Comparison of ENCODE assay signal across 16 mouse cellular contexts in genomic region chr7:118689088-118689487, GRCm38 (mm10). TPM values are rescaled to one million over a fixed set of nuclear protein-coding genes. Genes with fewer than 3 reads are reported as not detected.
DNase-seq lines count a peak whose midpoint lies in the region; ATAC-seq and TF ChIP-seq lines count a peak whose summit lies in the region.
"Had no signal": no experiment of that assay in that cellular context is flagged by ENCODE, and none has a peak within 500 bp of the region (broad histone marks: within the 10 kb centered on the region; RNA-seq: fewer than 3 reads in every experiment).

No protein-coding gene starts in this region.

- peak; percentile 53; the same call in 1 of the 2 replicates for ATAC-seq in embryonic facial prominence, embryonic 14.5 days (ENCODE audit: low read depth)
- ATAC-seq in kidney, embryonic 14.5 days (ENCODE audit: low FRiP score, low TSS enrichment): no peak

- H3K4me2 ChIP-seq in embryonic facial prominence, embryonic 14.5 days (ENCODE audit: low read depth, low read length): no peak overlapping the region
- H3K4me2 ChIP-seq in kidney, embryonic 14.5 days (replicated peaks; ENCODE audit: low read depth, low read length): no peak overlapping the region
- H3K4me2 ChIP-seq: forebrain, embryonic 12.5 days; heart, embryonic 11.5 days; midbrain, embryonic 13.5 days; neural tube, embryonic 12.5 days had no signal

- no peak overlapping the region for H3K9ac ChIP-seq in embryonic facial prominence, embryonic 14.5 days (ENCODE audit: low read depth, low read length)
- no peak overlapping the region for H3K9ac ChIP-seq in kidney, embryonic 14.5 days (ENCODE audit: low read depth, low read length)
- H3K9ac ChIP-seq: forebrain, embryonic 12.5 days; midbrain, embryonic 13.5 days; neural tube, embryonic 12.5 days had no signal

- H3K4me3 ChIP-seq in embryonic facial prominence, embryonic 14.5 days (ENCODE audit: low read depth, low read length): no peak overlapping the region
- no peak overlapping the region for H3K4me3 ChIP-seq in embryonic facial prominence, embryonic 10.5 days
- H3K4me3 ChIP-seq in left cerebral cortex, adult 2 months: no peak overlapping the region
- H3K4me3 ChIP-seq in kidney, embryonic 14.5 days (ENCODE audit: low read length): no peak overlapping the region
- H3K4me3 ChIP-seq: forebrain, embryonic 12.5 days; midbrain, embryonic 13.5 days; neural tube, embryonic 12.5 days had no signal

- no peak overlapping the region for H3K27ac ChIP-seq in embryonic facial prominence, embryonic 14.5 days (replicated peaks; ENCODE audit: low read depth, low read length)
- H3K27ac ChIP-seq in embryonic facial prominence, embryonic 10.5 days (replicated peaks): no peak overlapping the region
- peak overlapping the region; percentile 42; the same call in 1 of the 2 replicates for H3K27ac ChIP-seq in left cerebral cortex, adult 2 months
- no peak overlapping the region for H3K27ac ChIP-seq in kidney, embryonic 14.5 days (ENCODE audit: low read depth, low read length)
- H3K27ac ChIP-seq: forebrain, embryonic 12.5 days; midbrain, embryonic 13.5 days; neural tube, embryonic 12.5 days had no signal

- H3K27me3 ChIP-seq in embryonic facial prominence, embryonic 14.5 days (replicated peaks; ENCODE audit: control insufficient read depth, insufficient read depth, low read length): no peaks in the 10 kb centered on the region
- no peaks in the 10 kb centered on the region for H3K27me3 ChIP-seq in embryonic facial prominence, embryonic 10.5 days (replicated peaks; ENCODE audit: low read depth, poor library complexity, severe bottlenecking)
- H3K27me3 ChIP-seq in kidney, embryonic 14.5 days (ENCODE audit: control insufficient read depth, insufficient read depth, low read length): no peaks in the 10 kb centered on the region
- H3K27me3 ChIP-seq: forebrain, embryonic 12.5 days; midbrain, embryonic 13.5 days; neural tube, embryonic 12.5 days had no signal

- peaks cover 66% of the 10 kb centered on the region for H3K36me3 ChIP-seq in embryonic facial prominence, embryonic 14.5 days (ENCODE audit: control insufficient read depth, insufficient read depth, low read length)
- H3K36me3 ChIP-seq in embryonic facial prominence, embryonic 10.5 days (replicated peaks): peaks cover 71% of the 10 kb centered on the region
- peaks cover 62% of the 10 kb centered on the region for H3K36me3 ChIP-seq in kidney, embryonic 14.5 days (ENCODE audit: control insufficient read depth, insufficient read depth, low read length)

- intact Hi-C loops in left cerebral cortex, adult 2 months (cut with DNase I): loop anchor here (2.0 to 5.0 kb wide), 2 partner anchors 240 to 387 kb away; partner anchors contain the start of gene Syt17

- H3K4me1 ChIP-seq in embryonic facial prominence, embryonic 14.5 days (ENCODE audit: control insufficient read depth, insufficient read depth, low read length): no peaks in the 10 kb centered on the region
- 0 out of 2 replicates have a peak, but pooled peaks cover 5% of the 10 kb centered on the region for H3K4me1 ChIP-seq in embryonic facial prominence, embryonic 10.5 days
- no peaks in the 10 kb centered on the region for H3K4me1 ChIP-seq in kidney, embryonic 14.5 days (ENCODE audit: control insufficient read depth, insufficient read depth, low read length)
- H3K4me1 ChIP-seq: forebrain, embryonic 12.5 days; midbrain, embryonic 13.5 days; neural tube, embryonic 12.5 days had no signal

- DNase-seq in embryonic facial prominence, embryonic 14.5 days (ENCODE audit: low spot score): peak; percentile 46
- no peak for DNase-seq in embryonic facial prominence, embryonic 10.5 days (ENCODE audit: low spot score)
- DNase-seq in left cerebral cortex, adult 2 months (ENCODE audit: extremely low spot score in 1 of 2, low spot score in 2 of 2): no peak
- DNase-seq in left cerebral cortex, adult 9 months (ENCODE audit: low spot score in 2 of 2): no peak
- DNase-seq in cerebellum, postnatal 25 days: peak; percentile 57 to 65
- DNase-seq in kidney, postnatal 36 days: no peak
- DNase-seq: heart, postnatal 10 days; kidney, adult 18-20 months; liver; right cerebral cortex, postnatal 4 days; thymus, adult 2 months had no signal

- no peak for TF ChIP-seq CTCF in left cerebral cortex, adult 2 months (IDR thresholded peaks at IDR 0.05)

- 83% methylated on average over 7 of the region's 7 CpGs for WGBS in embryonic facial prominence, embryonic 14.5 days
- 83% methylated on average over 7 of the region's 7 CpGs for WGBS in embryonic facial prominence, embryonic 10.5 days
- WGBS in kidney, embryonic 14.5 days: 91% methylated on average over 7 of the region's 7 CpGs

- H3K9me3 ChIP-seq in embryonic facial prominence, embryonic 14.5 days (ENCODE audit: control insufficient read depth, low read length): no peaks in the 10 kb centered on the region
- H3K9me3 ChIP-seq in embryonic facial prominence, embryonic 10.5 days: no peaks in the 10 kb centered on the region
- H3K9me3 ChIP-seq in kidney, embryonic 14.5 days (ENCODE audit: control insufficient read depth, low read length): no peaks in the 10 kb centered on the region
- H3K9me3 ChIP-seq: forebrain, embryonic 12.5 days; midbrain, embryonic 13.5 days; neural tube, embryonic 12.5 days had no signal

RNA-seq across cellular contexts. Expression of gene Gde1, which starts 16.5 kb away (rescaled TPM):
- 94.5 and 97.2 TPM in 2 replicates for polyA plus RNA-seq in embryonic facial prominence, embryonic 14.5 days (2014; fragmentation: Nextera tagmentation; extraction: Ambion mirVana)
- polyA plus RNA-seq in embryonic facial prominence, embryonic 10.5 days (2016; fragmentation: Nextera tagmentation; extraction: Ambion mirVana): 65.1 and 68.7 TPM in 2 replicates
- 100 to 1,000 TPM; 236 to 239 TPM for total RNA-seq in left cerebral cortex, adult 2 months (2021)
- 95.2 and 100 TPM in 2 replicates for polyA plus RNA-seq in kidney, embryonic 14.5 days (2014; fragmentation: Nextera tagmentation; extraction: Ambion mirVana)

RNA-seq across cellular contexts. Expression of gene Ccp110, which starts 23.3 kb away (rescaled TPM):
- 11.1 and 12.0 TPM in 2 replicates for polyA plus RNA-seq in embryonic facial prominence, embryonic 14.5 days (2014; fragmentation: Nextera tagmentation; extraction: Ambion mirVana)
- 34.3 and 37.2 TPM in 2 replicates for polyA plus RNA-seq in embryonic facial prominence, embryonic 10.5 days (2016; fragmentation: Nextera tagmentation; extraction: Ambion mirVana)
- total RNA-seq in left cerebral cortex, adult 2 months (2021): 10 to 100 TPM; 47.6 to 47.7 TPM
- 9.4 and 13.5 TPM in 2 replicates for polyA plus RNA-seq in kidney, embryonic 14.5 days (2014; fragmentation: Nextera tagmentation; extraction: Ambion mirVana)

RNA-seq across cellular contexts. Expression of gene Vps35l, which starts 50.9 kb away (rescaled TPM):
- 62.7 and 73.8 TPM in 2 replicates for polyA plus RNA-seq in embryonic facial prominence, embryonic 14.5 days (2014; fragmentation: Nextera tagmentation; extraction: Ambion mirVana)
- polyA plus RNA-seq in embryonic facial prominence, embryonic 10.5 days (2016; fragmentation: Nextera tagmentation; extraction: Ambion mirVana): 69.1 and 70.0 TPM in 2 replicates
- total RNA-seq in left cerebral cortex, adult 2 months (2021): 10 to 100 TPM; 51.8 to 55.5 TPM
- 52.3 and 69.6 TPM in 2 replicates for polyA plus RNA-seq in kidney, embryonic 14.5 days (2014; fragmentation: Nextera tagmentation; extraction: Ambion mirVana)

Comparison
In these comparisons a context has a peak if more than half of its experiments do, and no peak if none do; other contexts are left out.
1. DNase-seq: peak in embryonic facial prominence, embryonic 14.5 days (single experiment) and cerebellum, postnatal 25 days (2 of 2); none in embryonic facial prominence, embryonic 10.5 days (single experiment), left cerebral cortex, adult 2 months (0 of 2), left cerebral cortex, adult 9 months (0 of 2) and kidney, postnatal 36 days (0 of 2).